Mouse (Mus musculus): ENCODE measurements around the gene Nudt7.

The Nudt7 gene

GRCm38 (mm10) chr8:114143645-114144290, 10.4 kb downstream of the Nudt7 start:
- DNase-seq (ENCODE audit: low read depth): no peak

- no peak for DNase-seq (ENCODE audit: low read depth)
Measured at GRCm38 (mm10) chr8:114153311-114154045, 20.1 kb downstream of the Nudt7 start.

GRCm38 (mm10) chr8:114158586-114158985, 25.2 kb downstream of the Nudt7 start:
- no peak for DNase-seq (ENCODE audit: low read depth)

- no peak for DNase-seq (ENCODE audit: low read depth)
Measured at GRCm38 (mm10) chr8:114159666-114160065, 26.3 kb downstream of the Nudt7 start.

- DNase-seq (ENCODE audit: low read depth): no peak
Measured at GRCm38 (mm10) chr8:114163871-114164270, 30.5 kb downstream of the Nudt7 start.

- no peak for DNase-seq (ENCODE audit: low read depth)
Measured at GRCm38 (mm10) chr8:114164444-114165096, 31.2 kb downstream of the Nudt7 start.

- no peak for DNase-seq (ENCODE audit: low read depth)
Measured at GRCm38 (mm10) chr8:114165741-114166140, 32.4 kb downstream of the Nudt7 start.

- DNase-seq (ENCODE audit: low read depth): no peak
Measured at GRCm38 (mm10) chr8:114176721-114177120, 43.4 kb downstream of the Nudt7 start.

- no peak for DNase-seq (ENCODE audit: low read depth)
Measured at GRCm38 (mm10) chr8:114193334-114193733, 60.0 kb downstream of the Nudt7 start.

- DNase-seq (ENCODE audit: low read depth): no peak
Measured at GRCm38 (mm10) chr8:114198990-114199389, 65.6 kb downstream of the Nudt7 start.

Data from fibroblast of lung, adult 2 months (primary cell).